Mouse (Mus musculus): ENCODE results near the gene Dpp10. TPM values are rescaled to one million over a fixed set of nuclear protein-coding genes. Genes with fewer than 3 reads are reported as not detected.

Gene Dpp10
- polyA plus RNA-seq, 1 experiment from 2014 or later, result 0.11 TPM

GRCm38 (mm10) chr1:123467729-123468128 lies 577.6 kb downstream of the Dpp10 start:
- no peaks in the 10 kb centered on the region for H3K4me1 ChIP-seq
- 73% methylated on average over 1 of the region's 1 CpGs for WGBS
- H3K27me3 ChIP-seq (replicated peaks; ENCODE audit: low read depth, poor library complexity, severe bottlenecking), result no peaks in the 10 kb centered on the region
- no peaks in the 10 kb centered on the region for H3K9me3 ChIP-seq
- no peak overlapping the region for H3K4me3 ChIP-seq
- no peaks in the 10 kb centered on the region for H3K36me3 ChIP-seq (replicated peaks)
- DNase-seq (ENCODE audit: low spot score), result no peak
- no peak overlapping the region for H3K27ac ChIP-seq (replicated peaks)

DNA sequence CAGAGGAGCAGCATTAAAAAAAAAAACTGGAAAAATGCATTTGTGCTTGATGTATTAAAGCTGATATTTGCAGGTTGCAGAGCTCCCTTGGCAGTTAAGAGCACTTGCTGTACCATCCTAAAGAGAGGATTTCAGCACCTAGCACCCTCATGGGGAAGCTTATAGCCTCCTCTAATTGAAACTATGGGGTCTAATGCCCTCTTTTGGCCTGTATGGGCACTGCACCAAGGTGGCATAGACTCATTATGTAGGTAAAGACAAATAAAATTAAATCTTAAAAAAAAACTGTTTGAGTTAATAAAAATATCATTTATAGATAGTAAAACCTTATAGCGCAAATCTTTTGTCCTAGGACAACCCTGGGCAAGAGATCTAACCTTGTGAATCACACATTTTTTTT lies 631.2 kb downstream of the Dpp10 start:
- no peak for DNase-seq (ENCODE audit: low spot score)
- H3K36me3 ChIP-seq (replicated peaks), result no peaks in the 10 kb centered on the region
- 48% methylated on average over 1 of the region's 1 CpGs for WGBS

DNA sequence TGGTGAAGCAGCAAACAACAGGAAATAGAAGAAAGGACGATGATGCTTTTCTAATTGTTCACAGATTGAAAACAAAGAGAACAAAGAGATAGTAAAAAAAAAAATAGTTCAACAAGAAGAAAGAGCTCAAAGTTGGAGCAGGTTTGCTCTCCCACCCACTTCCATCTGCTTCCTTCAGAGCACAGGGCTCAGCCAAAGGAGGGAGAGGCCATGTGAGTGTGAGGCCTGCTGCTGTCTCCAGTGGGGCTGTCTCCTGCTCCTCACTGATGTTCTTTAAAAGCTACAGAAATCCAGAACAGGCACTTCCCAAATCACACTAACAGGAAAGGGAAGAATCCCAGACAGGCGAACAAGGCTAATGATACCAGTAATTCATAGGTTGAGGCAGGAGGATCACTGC lies 694.1 kb downstream of the Dpp10 start:
- Histone ChIP-seq H3K27ac (replicated peaks) (no peak overlapping the region), H3K4me1 (no peaks in the 10 kb centered on the region), H3K27me3 (replicated peaks; ENCODE audit: low read depth, poor library complexity, severe bottlenecking) (no peaks in the 10 kb centered on the region), H3K4me3 (no peak overlapping the region), H3K36me3 (replicated peaks) (no peaks in the 10 kb centered on the region), H3K9me3 (no peaks in the 10 kb centered on the region)
- no peak for DNase-seq (ENCODE audit: low spot score)
- WGBS, result 76% methylated on average over 2 of the region's 2 CpGs

More for the DNA sequence above, 631.2 kb downstream of the Dpp10 start:
- H3K4me1 ChIP-seq, result no peaks in the 10 kb centered on the region
- H3K4me3 ChIP-seq, result no peak overlapping the region
- no peak overlapping the region for H3K27ac ChIP-seq (replicated peaks)
- H3K9me3 ChIP-seq, result no peaks in the 10 kb centered on the region
- H3K27me3 ChIP-seq (replicated peaks; ENCODE audit: low read depth, poor library complexity, severe bottlenecking), result no peaks in the 10 kb centered on the region

DNA sequence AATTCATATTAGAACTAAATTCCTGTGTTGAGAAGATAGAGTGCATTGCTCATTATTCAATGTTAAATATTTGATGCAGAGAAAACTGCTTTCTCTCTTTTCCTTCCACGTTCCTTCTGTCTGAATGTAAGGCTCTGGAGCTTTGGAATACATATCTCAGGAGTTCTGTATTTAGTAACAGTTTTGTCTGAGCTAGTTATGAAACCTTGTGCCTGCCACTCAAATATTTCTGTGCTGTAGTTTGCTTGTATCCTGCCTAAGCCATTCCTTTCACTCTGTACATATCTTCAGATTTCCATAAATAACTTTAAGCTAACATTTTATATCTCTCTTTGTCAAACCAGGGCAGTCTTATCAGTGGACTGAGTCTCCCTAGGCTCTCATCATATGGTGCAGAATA lies 707.5 kb downstream of the Dpp10 start:
- H3K27me3 ChIP-seq (replicated peaks; ENCODE audit: low read depth, poor library complexity, severe bottlenecking), result no peaks in the 10 kb centered on the region
- H3K36me3 ChIP-seq (replicated peaks), result no peaks in the 10 kb centered on the region
- DNase-seq (ENCODE audit: low spot score), result no peak
- no peak overlapping the region for H3K27ac ChIP-seq (replicated peaks)
- H3K9me3 ChIP-seq, result no peaks in the 10 kb centered on the region
- H3K4me1 ChIP-seq, result no peaks in the 10 kb centered on the region
- H3K4me3 ChIP-seq, result no peak overlapping the region
- WGBS, result 90% methylated on average over 1 of the region's 1 CpGs

GRCm38 (mm10) chr1:123316886-123317285 lies 728.5 kb downstream of the Dpp10 start:
- 86% methylated on average over 2 of the region's 2 CpGs for WGBS
- H3K36me3 ChIP-seq (replicated peaks), result no peaks in the 10 kb centered on the region
- no peak overlapping the region for H3K4me3 ChIP-seq
- no peak for DNase-seq (ENCODE audit: low spot score)
- H3K9me3 ChIP-seq, result no peaks in the 10 kb centered on the region
- H3K27me3 ChIP-seq (replicated peaks; ENCODE audit: low read depth, poor library complexity, severe bottlenecking), result no peaks in the 10 kb centered on the region
- H3K4me1 ChIP-seq, result no peaks in the 10 kb centered on the region
- no peak overlapping the region for H3K27ac ChIP-seq (replicated peaks)
